Mouse (Mus musculus) retina, postnatal 1 day (tissue): ENCODE data around the gene Thada.
"Not testable (repeated sequence)": the region's sequence is repeated elsewhere in the genome, so short reads cannot be mapped to it uniquely, and the experiment has no call there.

Experiments used
- DNase-seq: peaks from one replicate; pipeline ENCODE4 v3.0.0-alpha.2; 2012

Gene Thada

DNA sequence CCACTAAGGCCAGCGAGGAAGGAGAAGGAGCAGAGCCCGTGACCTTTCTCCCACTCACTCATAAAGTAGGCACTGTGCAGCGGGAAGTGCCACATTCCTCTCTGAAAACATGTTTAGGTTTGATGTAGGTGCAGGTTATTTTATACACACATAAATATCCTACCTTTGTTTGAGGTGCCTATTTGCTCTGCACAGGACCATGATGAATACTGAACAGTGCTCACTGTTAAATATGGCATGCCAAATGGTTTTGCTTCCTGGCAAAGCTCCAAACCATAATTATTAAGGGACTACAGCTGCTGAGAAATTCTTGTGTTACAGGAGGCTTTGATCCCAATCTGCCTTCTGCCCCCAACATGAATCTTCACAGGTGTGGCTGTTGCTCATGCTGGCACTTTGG is 259.8 kb downstream of the Thada start:
- no peak for DNase-seq

GRCm38 (mm10) chr17:84204962-84205361 is 261.0 kb downstream of the Thada start:
- DNase-seq = no peak

GRCm38 (mm10) chr17:84203340-84203739 is 262.7 kb downstream of the Thada start:
- DNase-seq = no peak

DNA sequence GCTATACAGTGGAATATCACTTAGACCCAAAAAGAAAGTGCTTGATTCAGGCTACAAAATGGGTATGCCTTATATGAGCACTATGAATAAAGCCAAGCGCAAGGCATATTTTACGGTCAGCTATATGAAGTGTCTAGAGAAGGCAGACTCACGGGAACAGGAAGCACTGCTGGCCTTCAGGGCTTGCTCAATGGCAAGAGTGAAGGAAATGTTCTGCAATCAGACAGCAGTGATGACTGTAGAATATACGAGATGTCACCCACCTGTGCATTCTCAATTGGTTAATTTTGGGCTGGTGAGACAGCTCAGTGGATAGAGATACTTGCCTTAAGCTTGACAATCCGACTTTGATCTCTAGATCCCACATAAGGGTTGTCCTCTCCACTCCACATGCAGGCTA is 264.8 kb downstream of the Thada start:
- DNase-seq = no peak

- no peak for DNase-seq
These were observed 268.1 kb downstream of the Thada start for GRCm38 (mm10) chr17:84197912-84198344.

DNA sequence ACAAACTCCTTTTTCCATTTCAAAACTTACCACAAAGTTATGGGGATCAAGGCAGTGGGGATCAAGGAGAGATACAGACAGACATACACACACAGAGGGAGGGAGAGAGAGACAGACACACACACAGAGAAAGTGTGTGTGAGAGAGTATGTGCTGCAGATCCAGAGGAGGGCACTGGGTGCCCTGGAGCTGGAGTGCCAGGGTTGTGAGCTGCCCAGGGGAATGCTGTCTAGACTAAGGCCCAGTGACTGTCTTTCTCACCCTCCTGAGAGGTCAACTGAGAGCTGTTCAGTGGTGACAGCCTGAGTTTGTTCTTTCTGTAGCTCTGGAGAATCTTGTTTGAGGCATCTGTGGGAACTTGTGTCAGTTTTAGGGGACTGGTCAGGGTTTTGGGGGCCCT is 269.7 kb downstream of the Thada start:
- DNase-seq = no peak

- no peak for DNase-seq
These were observed 270.2 kb downstream of the Thada start for GRCm38 (mm10) chr17:84195835-84196234.

DNA sequence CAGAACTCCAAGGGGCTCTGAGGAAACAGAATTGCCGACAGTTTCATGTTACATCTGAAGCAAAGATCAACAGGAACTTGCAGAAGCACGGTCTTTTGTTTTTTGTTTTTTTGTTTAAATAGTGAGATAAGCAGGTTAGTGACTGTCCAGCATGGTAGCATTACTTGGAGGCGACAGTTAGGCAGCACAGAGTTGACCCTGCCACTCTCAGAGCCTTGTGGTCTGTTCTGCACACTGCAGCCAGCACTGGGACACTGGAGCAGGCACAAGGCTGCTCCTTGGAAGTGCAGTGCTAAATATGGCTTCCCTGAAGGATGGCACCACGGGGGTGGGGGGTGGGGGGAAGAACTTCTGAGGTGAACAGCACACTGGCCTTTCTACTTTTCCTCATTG is 271.0 kb downstream of the Thada start:
- DNase-seq = no peak

DNA sequence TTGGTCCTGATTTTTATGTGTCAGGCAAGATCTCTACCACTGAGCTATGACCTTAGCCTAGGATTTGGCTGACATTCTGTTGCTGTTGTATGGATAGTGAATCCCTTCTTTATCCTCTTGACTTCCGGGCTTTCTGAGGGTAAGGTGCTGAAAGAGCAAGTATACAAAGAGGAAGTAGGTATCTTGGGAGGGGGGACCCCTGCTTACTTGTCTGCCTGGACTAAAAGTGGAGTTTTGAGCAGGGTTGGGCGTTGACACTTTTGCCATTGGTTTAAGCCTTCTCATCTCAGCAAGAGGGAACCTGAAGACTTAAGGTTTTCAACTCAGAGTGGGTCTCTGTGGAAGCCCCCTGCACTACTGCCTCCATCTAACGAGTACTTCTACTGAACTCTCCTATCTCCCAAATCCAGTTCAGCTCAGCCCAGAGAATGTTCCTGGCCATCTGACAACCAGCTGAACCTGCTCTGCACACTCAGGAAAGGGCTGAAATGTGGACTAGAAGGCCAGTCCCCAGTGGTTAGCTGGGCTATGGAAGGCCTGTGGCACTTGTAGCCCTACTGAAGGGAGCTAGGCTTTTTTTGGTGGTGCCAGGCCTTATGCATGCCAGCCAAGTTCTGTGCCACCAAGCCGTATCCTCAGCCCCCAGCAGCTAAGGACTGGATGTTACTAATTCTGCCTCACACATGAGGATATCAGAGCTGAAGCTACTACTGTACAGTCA is 271.6 kb downstream of the Thada start:
- no peak for DNase-seq

GRCm38 (mm10) chr17:84193411-84193810 is 272.6 kb downstream of the Thada start:
- no peak for DNase-seq

DNA sequence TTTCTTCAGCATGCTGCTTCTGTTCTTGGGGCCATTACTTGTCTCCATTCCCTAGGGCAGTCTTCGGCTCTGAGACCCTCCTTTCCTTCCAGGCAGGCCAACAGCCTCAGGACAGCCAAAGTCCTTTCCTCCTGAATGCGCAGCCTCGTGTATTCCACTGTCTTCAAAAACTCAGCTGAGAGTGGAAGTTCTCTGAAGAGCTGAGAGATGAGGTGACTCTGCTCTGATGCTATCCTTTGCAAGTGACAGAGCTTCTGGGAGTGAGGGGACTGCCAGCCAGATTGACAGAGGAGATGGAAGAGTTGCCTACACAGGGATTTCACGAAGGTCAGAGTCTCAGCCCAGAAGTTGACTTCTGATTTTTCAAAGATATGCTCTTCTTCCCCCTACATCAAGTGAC is 274.1 kb downstream of the Thada start:
- DNase-seq = no peak

- DNase-seq = peak; percentile 82
These were observed 275.1 kb downstream of the Thada start for GRCm38 (mm10) chr17:84190885-84191284.

DNA sequence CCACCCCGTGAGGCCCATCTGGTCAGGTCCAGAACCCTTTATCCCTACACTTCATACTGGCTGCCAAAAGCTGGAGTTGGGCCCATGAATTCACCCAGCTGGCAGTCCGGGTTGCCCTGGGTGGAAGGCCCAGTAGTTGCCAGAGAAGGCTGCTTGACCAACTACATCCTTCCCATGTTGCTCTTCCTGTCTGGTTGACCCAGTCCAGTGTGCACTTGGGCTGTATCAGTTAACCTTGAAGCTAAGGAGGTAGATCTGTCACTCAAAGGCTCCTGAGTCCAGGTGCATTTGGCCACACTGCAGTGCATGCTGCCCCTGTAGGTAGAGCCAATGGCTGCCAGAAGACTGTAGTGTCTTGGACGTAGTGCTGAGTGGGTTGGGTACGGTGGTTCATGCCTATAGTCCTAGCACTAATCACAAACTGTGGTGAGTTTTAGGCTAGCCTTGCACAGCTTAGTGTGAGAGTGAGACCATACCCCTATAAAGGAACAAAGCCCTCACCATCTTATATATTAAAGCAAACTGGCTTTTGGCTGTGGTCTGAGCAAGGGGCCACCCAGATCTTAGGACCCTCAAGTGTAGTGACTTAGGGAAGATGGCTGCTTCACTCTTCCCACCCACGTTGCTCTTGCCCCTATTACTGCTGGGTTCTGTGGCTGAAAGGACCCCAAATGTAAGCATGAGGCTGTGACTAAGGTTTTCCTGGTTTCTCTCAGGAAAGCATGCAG is 276.7 kb downstream of the Thada start:
- no peak for DNase-seq

DNA sequence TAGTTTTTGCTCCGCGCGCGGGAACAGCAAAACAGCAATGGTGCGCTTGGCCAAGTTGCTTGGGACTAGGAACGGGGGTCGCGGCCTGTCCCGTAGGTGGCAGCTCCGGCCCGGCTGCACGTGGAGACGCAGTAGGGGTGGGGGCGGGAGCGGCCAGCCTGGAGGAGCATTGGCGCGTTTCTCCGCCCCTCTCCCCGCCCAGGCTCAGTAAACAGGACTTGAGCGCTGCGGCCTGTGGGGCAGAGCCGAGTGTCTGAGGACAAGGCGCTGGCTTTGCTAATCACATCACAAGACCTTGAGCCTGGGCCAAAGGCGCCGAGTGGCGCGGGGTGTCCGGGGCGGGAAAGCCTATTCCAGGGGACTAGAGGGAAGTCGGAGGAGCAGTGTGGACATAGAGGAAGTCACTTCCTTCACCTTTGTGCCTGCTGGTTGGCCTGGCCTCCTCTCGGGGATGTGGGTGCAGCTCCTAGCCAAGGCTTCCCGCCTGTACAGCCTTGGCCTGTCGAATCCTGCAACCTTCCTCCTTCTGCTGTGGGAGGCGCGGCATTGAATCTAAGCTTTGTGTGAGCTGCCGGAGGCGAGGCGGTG is 277.5 kb downstream of the Thada start:
- peak; percentile 94 for DNase-seq

DNA sequence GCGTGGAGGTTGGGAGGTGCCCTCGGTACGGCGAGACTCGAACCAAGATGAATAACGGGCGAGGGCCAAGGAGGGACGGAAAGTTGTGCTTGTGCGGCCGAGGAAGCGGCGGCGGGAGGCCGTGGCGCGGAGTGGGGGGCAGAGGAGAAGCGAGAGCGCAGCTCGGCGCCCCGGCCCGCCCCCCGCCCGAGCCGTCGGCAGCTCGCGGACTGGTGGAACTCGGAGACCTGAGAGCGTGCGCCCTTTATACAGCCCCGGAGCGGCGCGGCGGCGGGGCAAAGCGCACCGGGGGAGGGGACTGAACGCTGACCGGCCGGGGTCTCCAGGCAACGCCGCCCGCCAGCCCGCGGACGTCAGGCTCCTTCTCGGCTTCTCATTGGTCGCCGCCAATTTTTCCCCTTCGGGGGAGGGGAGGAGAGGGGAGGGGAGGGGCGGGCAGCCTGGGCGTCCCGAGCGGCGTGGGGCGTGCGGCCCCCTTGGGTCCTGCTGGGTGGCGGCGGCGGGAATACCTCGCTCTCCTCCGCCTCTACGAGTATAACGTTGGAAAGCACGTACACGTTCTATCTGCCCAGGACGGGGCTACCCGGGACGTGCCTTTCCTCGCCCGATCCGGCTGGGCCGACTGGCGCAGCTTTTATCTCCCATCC is 278.2 kb downstream of the Thada start, which contains the start of gene Zfp36l2:
TSS of gene Zfp36l2 (minus strand) at position 221 of the 647 bp plus-strand sequence.
- DNase-seq = peak; percentile 97

- not testable (repeated sequence) for DNase-seq
These were observed 278.7 kb downstream of the Thada start for GRCm38 (mm10) chr17:84187264-84187663.

GRCm38 (mm10) chr17:84186451-84187202 is 279.4 kb downstream of the Thada start:
- peak; percentile 73 for DNase-seq

DNA sequence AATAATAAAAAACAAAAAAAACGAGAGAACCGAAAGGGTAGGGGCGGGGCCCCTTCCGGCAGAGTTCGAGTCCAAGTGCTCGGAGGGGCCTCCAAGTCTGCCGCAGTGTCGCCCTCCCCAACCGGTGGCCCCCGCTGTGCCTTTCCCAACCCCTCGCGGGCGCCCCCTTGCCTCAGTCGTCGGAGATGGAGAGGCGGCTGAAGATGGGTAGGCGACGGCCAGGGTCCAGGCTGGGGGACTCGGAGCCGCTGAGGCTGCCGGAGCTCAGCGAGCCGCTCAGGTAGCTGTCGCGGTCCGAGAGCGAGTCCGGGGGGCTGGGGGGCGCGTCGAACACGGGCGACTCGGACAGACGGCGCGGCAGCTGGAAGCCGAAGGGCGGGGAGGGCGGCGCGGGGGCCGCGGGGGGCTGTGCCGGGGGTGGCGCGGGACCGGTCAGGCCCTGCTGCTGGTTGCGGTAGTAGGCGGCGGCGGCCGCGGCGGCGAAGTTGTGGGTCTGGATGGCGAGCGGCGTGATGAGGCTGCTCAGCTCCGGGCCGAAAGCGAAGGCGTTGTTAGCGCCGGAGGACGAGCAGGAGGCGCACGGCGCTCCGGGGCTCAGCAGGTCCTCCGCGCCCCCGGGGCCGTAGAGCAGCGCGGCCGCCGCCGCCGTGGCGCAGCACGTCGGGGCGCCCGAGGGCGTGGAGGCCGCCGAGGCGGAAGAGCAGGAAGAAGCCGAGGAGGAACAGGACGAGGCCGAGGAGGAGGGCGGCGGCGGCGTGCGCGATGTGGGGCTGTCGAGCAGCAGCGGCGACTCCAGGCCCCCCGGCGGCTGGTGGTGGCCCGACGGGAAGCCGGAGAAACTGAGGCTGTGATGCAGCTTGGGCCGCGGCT is 280.2 kb downstream of the Thada start:
- peak; percentile 78 for DNase-seq

GRCm38 (mm10) chr17:84185011-84185411 is 281.0 kb downstream of the Thada start:
- DNase-seq = peak; percentile 26

DNA sequence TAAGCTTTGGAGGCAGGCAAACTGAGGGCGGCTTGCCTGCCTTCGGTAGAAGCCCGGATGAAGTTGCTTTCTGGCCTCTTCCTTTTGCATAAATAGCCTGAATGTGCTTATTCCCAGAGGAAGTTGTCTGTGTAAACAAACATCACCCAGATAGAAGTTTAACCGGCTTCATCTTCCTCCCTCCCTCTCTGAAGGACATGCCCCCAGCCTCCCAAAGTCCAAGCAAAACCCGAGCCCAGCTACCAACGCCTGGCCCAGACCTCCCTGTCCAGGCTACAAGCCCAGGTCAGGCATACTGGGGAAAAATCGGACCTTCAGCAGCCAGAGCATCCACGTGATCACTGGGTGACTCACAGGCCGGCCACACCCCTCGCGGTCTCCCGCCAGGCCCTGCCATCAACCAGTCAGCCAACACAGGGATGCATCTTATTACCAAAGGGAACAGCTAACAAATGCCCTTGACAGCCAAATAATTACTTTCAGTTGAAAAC is 282.7 kb downstream of the Thada start:
- peak; percentile 85 for DNase-seq
